Mouse (Mus musculus) embryonic stem cell, embryonic (primary cell): ENCODE measurements around the gene Prl3a1.

Source experiments
- CTCF ChIA-PET, 4 experiments: fragments of 300-600 bp in 2 of 4; fragments of 350-600 bp in 2 of 4; sonication (Branson Sonifier 250); formaldehyde crosslinking; loops; one replicate each; lab custom pipeline; 2022; ENCODE audit warnings: inconsistent platforms in 2 of 4; lab: Charles Lee
- POLR2A ChIA-PET, 4 experiments: fragments of 300-600 bp in 2 of 4; fragments of 350-600 bp in 2 of 4; sonication (Branson Sonifier 250); formaldehyde crosslinking; loops; one replicate each; lab custom pipeline; 2022; ENCODE audit warnings: antibody characterized with exemption in 4 of 4, inconsistent platforms in 1 of 4; lab: Charles Lee

Gene Prl3a1

GRCm38 (mm10) chr13:27259136-27259535 lies at the start of gene Prl3a1:
Gene Prl3a1 (plus strand): TSS chr13:27259436.
- POLR2A ChIA-PET = no interaction called here

GRCm38 (mm10) chr13:27241547-27241946 lies 17.7 kb upstream of the Prl3a1 start, which contains the start of gene Prl3b1:
Gene Prl3b1 (plus strand): TSS chr13:27241847.
- ChIA-PET POLR2A (no interaction called here), CTCF (no interaction called here)

More at GRCm38 (mm10) chr13:27259136-27259535, at the start of gene Prl3a1:
- CTCF ChIA-PET = no interaction called here

- ChIA-PET CTCF (interaction anchor here in 1 of 4 experiments (0.7 kb wide), 1 partner anchor 669 kb away, joined by 3 read pairs; no protein-coding TSS in a partner anchor), POLR2A (no interaction called here)
These were observed 53.3 kb downstream of the Prl3a1 start, which contains the start of gene Prl6a1 for GRCm38 (mm10) chr13:27312334-27313225. Gene Prl6a1 (plus strand): TSS chr13:27312627.
